Mouse (Mus musculus): ENCODE measurements around the gene Pth2r.

- no peak for TF ChIP-seq POLR2A (IDR thresholded peaks at IDR 0.05; ENCODE audit: control insufficient read depth in 1 of 2, insufficient read depth in 1 of 2, low read depth in 1 of 2, low read length in 2 of 2, poor library complexity in 1 of 2)
- TF ChIP-seq ZNF384 (IDR thresholded peaks at IDR 0.05; ENCODE audit: low read depth, low read length): no peak
- TF ChIP-seq ZKSCAN1 (IDR thresholded peaks at IDR 0.05; ENCODE audit: low read depth, low read length): no peak
- TF ChIP-seq CTCF (IDR thresholded peaks at IDR 0.05 in 2 of 3, conservative IDR thresholded peaks at IDR 0.05 in 1 of 3; ENCODE audit: control insufficient read depth in 1 of 3, insufficient read depth in 1 of 3, low read depth in 2 of 3, low read length in 3 of 3, poor library complexity in 1 of 3, severe bottlenecking in 1 of 3): no peak
- TF ChIP-seq USF2 (IDR thresholded peaks at IDR 0.05; ENCODE audit: borderline replicate concordance in 1 of 2, insufficient read depth in 1 of 2, low read depth in 1 of 2, low read length in 2 of 2): no peak
- TF ChIP-seq POLR2AphosphoS2 (IDR thresholded peaks at IDR 0.05; ENCODE audit: low read length): no peak
- no peak for TF ChIP-seq CHD2 (IDR thresholded peaks at IDR 0.05; ENCODE audit: low read length)
These were observed 55.9 kb downstream of the Pth2r start for GRCm38 (mm10) chr1:65337768-65338167.
